Mouse (Mus musculus) kidney, postnatal 0 days (tissue): ENCODE data around the gene Efhd2. TPM values are rescaled to one million over a fixed set of nuclear protein-coding genes. Genes with fewer than 3 reads are reported as not detected.

Source experiments
- ATAC-seq: fragments of 200-750 bp; cut with Nextera tagmentation; replicated peaks from 2 replicates; pipeline ENCODE4 v1.8.0; 2017; ENCODE audit warnings: low read depth, moderate number of reproducible peaks, moderate TSS enrichment, moderate library complexity; ENCODE audit not compliant: low FRiP score
- DNase-seq: peaks from one replicate; pipeline ENCODE4 v3.0.0-alpha.2; 2016; ENCODE audit warnings: low spot score
- H3K27ac ChIP-seq: fragments of 300-500 bp; sonication (generic); 2 replicates; pipeline ENCODE4 v1.5.1; 2014; ENCODE audit warnings: mild to moderate bottlenecking
- H3K27me3 ChIP-seq: fragments of 300-500 bp; sonication (generic); 2 replicates; pipeline ENCODE4 v1.6.1; 2014; ENCODE audit warnings: low read length, mixed read lengths; ENCODE audit not compliant: insufficient read depth
- H3K36me3 ChIP-seq: fragments of 300-500 bp; sonication (generic); 2 replicates; pipeline ENCODE4 v1.6.1; 2014; ENCODE audit warnings: low read length, mixed read lengths; ENCODE audit not compliant: insufficient read depth
- H3K4me1 ChIP-seq: fragments of 300-500 bp; sonication (generic); replicated peaks from 2 replicates; pipeline ENCODE4 v1.6.1; 2014; ENCODE audit warnings: antibody characterized with exemption, low read length, mixed read lengths; ENCODE audit not compliant: insufficient read depth
- H3K4me2 ChIP-seq: fragments of 300-500 bp; sonication (generic); 2 replicates; pipeline ENCODE4 v1.6.1; 2014; ENCODE audit warnings: mild to moderate bottlenecking, low read length, moderate library complexity, mixed read lengths
- H3K4me3 ChIP-seq: fragments of 300-500 bp; sonication (generic); replicated peaks from 2 replicates; pipeline ENCODE4 v1.5.1; 2014; ENCODE audit warnings: low read depth, low read length
- H3K9ac ChIP-seq: fragments of 300-500 bp; sonication (generic); 2 replicates; pipeline ENCODE4 v1.6.1; 2014; ENCODE audit warnings: low read depth, low read length
- H3K9me3 ChIP-seq: fragments of 300-500 bp; sonication (generic); replicated peaks from 2 replicates; pipeline ENCODE4 v1.6.1; 2016; ENCODE audit warnings: low read length, inconsistent platforms, mixed read lengths
- CTCF ChIP-seq: IDR thresholded peaks from 2 replicates; pipeline ENCODE4 v1.5.1; 2016; ENCODE audit warnings: antibody characterized with exemption, low read depth, mild to moderate bottlenecking, moderate library complexity
- WGBS: fragments of 180-500 bp; shearing (Covaris S2); extraction: QIAGEN DNeasy Blood & Tissue Kit; methylation state at CpG from one replicate; pipeline ENCODE4 v1.1.7; 2014; 5-methylcytosine and 5-hydroxymethylcytosine counted together
- polyA plus RNA-seq: library from polyadenylated mRNA; unstranded; fragments of >200 nt; fragmentation: Nextera tagmentation; extraction: Ambion mirVana; gene quantifications from 2 replicates; pipeline ENCODE4 v1.2.1, GENCODE M21; 2015

Gene Efhd2
- polyA plus RNA-seq, 1 experiment from 2014 or later, result 51.3 TPM

DNA sequence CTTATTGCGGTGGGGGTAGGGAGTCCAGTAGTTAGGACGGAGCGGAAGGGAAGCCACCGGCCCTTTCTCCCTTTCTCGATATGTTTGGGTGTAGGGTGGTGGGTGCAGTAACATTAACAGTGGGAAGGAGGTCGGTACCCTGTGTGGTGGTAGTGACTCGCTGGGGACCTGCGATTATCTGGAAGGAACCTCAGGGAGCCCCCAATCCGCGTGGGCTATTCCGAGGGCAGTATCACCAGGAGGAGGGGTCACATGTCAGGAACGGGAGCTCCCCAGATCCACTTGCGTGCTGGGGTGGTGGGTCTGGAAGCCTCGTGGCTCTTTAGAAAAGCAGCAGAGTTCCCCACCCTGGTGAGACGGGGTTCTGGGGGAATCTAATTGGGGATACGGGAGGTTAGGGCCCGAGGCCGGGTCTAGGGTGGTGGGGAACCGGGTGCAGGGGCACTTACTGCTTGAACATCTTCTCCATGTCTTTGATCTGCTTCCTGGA lies 564 bp downstream of the Efhd2 start:
- ATAC-seq (no peak; the same call in 1 of the 2 replicates), DNase-seq (no peak)
- H3K9me3 ChIP-seq, result no peaks in the 10 kb centered on the region
- H3K9ac ChIP-seq, result peak overlapping the region; percentile 80
- H3K36me3 ChIP-seq, result no peaks in the 10 kb centered on the region
- under 1% methylated on average over 19 of the region's 19 CpGs for WGBS
- no peaks in the 10 kb centered on the region for H3K27me3 ChIP-seq
- no peak overlapping the region for H3K27ac ChIP-seq
- peak overlapping the region; percentile 71 for H3K4me3 ChIP-seq
- H3K4me1 ChIP-seq, result peaks cover 10% of the 10 kb centered on the region; the same call in 1 of the 2 replicates
- TF ChIP-seq CTCF, result no peak
- H3K4me2 ChIP-seq, result peak overlapping the region; percentile 99

DNA sequence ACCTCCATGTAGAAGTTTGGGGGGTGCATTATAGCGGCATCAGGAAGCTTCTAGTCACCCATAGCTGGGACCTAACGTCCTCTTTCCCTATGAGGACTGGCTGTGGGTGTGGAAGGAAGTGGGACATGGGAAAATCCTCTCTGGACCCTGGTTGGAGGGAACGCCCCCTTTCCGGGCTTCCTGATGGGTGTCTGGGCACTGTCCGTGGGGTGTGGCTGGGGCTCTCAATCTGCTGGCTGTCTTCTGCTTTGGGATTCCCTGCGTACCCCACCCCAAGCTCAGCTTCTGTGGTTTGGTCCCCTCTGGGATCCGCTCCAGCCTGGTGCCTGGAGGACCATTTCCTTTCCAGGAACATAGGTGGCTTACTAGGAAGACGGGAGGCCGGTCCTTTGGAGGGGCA lies 1.7 kb downstream of the Efhd2 start:
- Histone ChIP-seq H3K4me1 (peaks cover 10% of the 10 kb centered on the region; the same call in 1 of the 2 replicates), H3K27me3 (no peaks in the 10 kb centered on the region), H3K36me3 (no peaks in the 10 kb centered on the region), H3K9ac (no peak overlapping the region), H3K4me3 (peak overlapping the region; percentile 71; the same call in 1 of the 2 replicates), H3K27ac (no peak overlapping the region), H3K9me3 (no peaks in the 10 kb centered on the region), H3K4me2 (peak overlapping the region; percentile 99)
- DNase-seq (no peak), ATAC-seq (no peak)
- 72% methylated on average over 9 of the region's 9 CpGs for WGBS
- TF ChIP-seq CTCF, result no peak

DNA sequence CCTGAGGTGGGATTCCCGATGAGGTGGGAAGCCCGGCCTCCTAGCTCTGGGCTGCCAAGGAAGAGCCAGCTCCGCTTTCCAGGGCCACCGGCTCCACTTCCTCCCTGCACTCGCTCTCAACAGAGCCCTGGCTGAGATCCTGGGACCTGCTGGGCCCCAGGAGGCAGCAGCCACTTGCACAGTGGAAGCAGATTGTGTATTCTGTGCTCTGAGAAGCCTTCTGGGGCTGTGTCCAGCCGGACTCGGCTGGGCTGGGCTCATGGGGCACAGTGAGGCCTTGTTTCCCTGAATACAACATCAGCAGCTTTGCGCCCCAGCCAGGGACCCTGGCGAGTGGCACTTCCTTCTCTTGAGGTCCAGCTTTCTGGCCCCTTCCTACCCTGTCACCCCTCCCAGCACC lies 2.8 kb downstream of the Efhd2 start:
- 68% methylated on average over 9 of the region's 9 CpGs for WGBS
- no peak for TF ChIP-seq CTCF
- ATAC-seq (no peak), DNase-seq (no peak)
- H3K4me2 ChIP-seq, result peak overlapping the region; percentile 99
- H3K27ac ChIP-seq, result no peak overlapping the region
- no peaks in the 10 kb centered on the region for H3K36me3 ChIP-seq
- H3K4me3 ChIP-seq, result no peak overlapping the region
- peaks cover 13% of the 10 kb centered on the region; the same call in 1 of the 2 replicates for H3K4me1 ChIP-seq
- H3K9ac ChIP-seq, result peak overlapping the region; percentile 15; the same call in 1 of the 2 replicates
- H3K9me3 ChIP-seq, result no peaks in the 10 kb centered on the region
- no peaks in the 10 kb centered on the region for H3K27me3 ChIP-seq

DNA sequence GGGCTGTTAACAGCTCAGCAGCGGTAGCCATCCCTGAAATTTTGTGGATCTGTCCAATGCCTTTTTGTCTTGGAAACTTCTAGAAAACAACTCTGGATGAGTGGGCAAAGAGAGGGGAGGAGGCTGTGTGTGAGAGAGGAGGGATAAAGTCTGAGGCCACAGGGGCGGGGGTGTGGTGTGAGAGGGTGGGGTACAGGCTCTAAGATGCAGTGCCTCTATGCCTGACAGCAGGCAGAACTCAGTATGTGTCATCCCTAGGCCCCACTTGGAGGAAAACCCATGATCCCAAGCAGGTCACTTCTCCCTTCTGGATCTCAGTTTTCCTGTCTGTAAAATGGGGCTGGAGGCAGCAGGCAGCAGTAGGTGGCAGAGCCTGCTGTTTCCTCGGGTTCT lies 3.4 kb downstream of the Efhd2 start:
- no peak for TF ChIP-seq CTCF
- Histone ChIP-seq H3K9me3 (no peaks in the 10 kb centered on the region), H3K4me1 (peaks cover 13% of the 10 kb centered on the region; the same call in 1 of the 2 replicates), H3K27me3 (no peaks in the 10 kb centered on the region), H3K27ac (no peak overlapping the region), H3K36me3 (no peaks in the 10 kb centered on the region), H3K9ac (no peak overlapping the region), H3K4me2 (no peak overlapping the region), H3K4me3 (no peak overlapping the region)
- DNase-seq, result no peak
- no peak for ATAC-seq
- WGBS, result 83% methylated on average over 3 of the region's 3 CpGs

GRCm38 (mm10) chr4:141870666-141871332 lies 3.9 kb downstream of the Efhd2 start:
- no peak overlapping the region for H3K4me2 ChIP-seq
- ATAC-seq (0 out of 2 replicates have a peak, but pooled peaks have one; percentile 15), DNase-seq (no peak)
- H3K36me3 ChIP-seq, result no peaks in the 10 kb centered on the region
- H3K4me1 ChIP-seq, result peaks cover 13% of the 10 kb centered on the region; the same call in 1 of the 2 replicates
- H3K4me3 ChIP-seq, result no peak overlapping the region
- WGBS, result 69% methylated on average over 11 of the region's 11 CpGs
- TF ChIP-seq CTCF, result no peak
- no peak overlapping the region for H3K27ac ChIP-seq
- no peak overlapping the region for H3K9ac ChIP-seq
- H3K9me3 ChIP-seq, result no peaks in the 10 kb centered on the region
- H3K27me3 ChIP-seq, result no peaks in the 10 kb centered on the region

DNA sequence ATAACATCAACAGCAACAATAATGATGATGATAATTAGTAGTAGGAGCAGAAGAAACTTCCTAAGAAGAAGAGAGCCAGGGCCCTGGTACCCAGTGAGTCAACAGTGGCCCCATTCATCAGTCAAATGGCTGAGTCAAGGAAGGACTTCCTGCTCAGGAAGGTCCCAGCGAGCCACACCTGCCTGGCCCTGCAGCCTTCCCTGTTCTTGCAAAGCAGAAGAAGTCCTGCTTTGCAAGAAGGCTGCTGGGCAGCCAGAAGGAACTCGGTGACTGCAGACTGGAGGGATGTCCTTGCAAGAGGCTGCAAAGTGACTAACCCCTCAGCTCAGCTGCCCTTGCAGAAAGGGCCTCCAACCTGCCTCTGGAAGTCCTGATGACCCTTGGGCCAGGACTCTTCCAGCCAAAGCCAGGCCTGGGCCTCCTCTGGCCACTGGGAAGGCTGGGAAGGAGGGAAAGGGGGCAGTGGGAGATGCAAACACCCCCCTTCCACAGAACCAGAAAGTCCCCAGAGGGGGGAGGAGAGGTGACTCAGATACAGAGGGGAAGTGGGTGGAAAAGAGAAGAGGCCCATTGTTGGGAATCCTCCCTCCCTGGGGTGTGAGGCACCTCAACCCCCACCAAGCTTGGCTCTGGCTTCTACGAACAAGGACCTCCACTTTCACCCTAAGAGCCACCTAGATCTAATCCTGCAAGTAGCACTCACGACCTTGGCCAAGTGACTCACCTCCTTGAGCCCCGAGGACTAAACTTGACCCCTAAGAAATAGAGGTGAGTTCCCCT lies 5.1 kb downstream of the Efhd2 start:
- 67% methylated on average over 5 of the region's 5 CpGs for WGBS
- Histone ChIP-seq H3K4me1 (peaks cover 13% of the 10 kb centered on the region; the same call in 1 of the 2 replicates), H3K9me3 (no peaks in the 10 kb centered on the region)

More for the DNA sequence above, 5.1 kb downstream of the Efhd2 start:
- Histone ChIP-seq H3K27me3 (no peaks in the 10 kb centered on the region), H3K4me3 (no peak overlapping the region), H3K4me2 (no peak overlapping the region), H3K27ac (no peak overlapping the region), H3K9ac (no peak overlapping the region), H3K36me3 (no peaks in the 10 kb centered on the region)
- DNase-seq (no peak), ATAC-seq (no peak)
- no peak for TF ChIP-seq CTCF
